Mouse (Mus musculus) kidney, embryonic 15.5 days (tissue): ENCODE results near the gene Crhr1. TPM values are rescaled to one million over a fixed set of nuclear protein-coding genes. Genes with fewer than 3 reads are reported as not detected.

Source experiments
- ATAC-seq: fragments of 200-750 bp; cut with Nextera tagmentation; replicated peaks from 2 replicates; pipeline ENCODE4 v1.8.0; 2017; ENCODE audit warnings: moderate TSS enrichment; ENCODE audit not compliant: low FRiP score
- H3K27ac ChIP-seq: fragments of 300-500 bp; sonication (generic); 2 replicates; pipeline ENCODE4 v1.5.1; 2015; ENCODE audit warnings: mild to moderate bottlenecking, inconsistent platforms
- H3K27me3 ChIP-seq: fragments of 300-500 bp; sonication (generic); 2 replicates; pipeline ENCODE4 v1.6.1; 2015; ENCODE audit warnings: inconsistent platforms
- H3K36me3 ChIP-seq: fragments of 300-500 bp; sonication (generic); 2 replicates; pipeline ENCODE4 v1.6.1; 2015; ENCODE audit warnings: inconsistent platforms
- H3K4me1 ChIP-seq: fragments of 300-500 bp; sonication (generic); 2 replicates; pipeline ENCODE4 v1.6.1; 2015; ENCODE audit warnings: inconsistent platforms
- H3K4me2 ChIP-seq: fragments of 300-500 bp; sonication (generic); 2 replicates; pipeline ENCODE4 v1.6.1; 2015; ENCODE audit warnings: moderate library complexity, mild to moderate bottlenecking, inconsistent platforms
- H3K4me3 ChIP-seq: fragments of 300-500 bp; sonication (generic); replicated peaks from 2 replicates; pipeline ENCODE4 v1.5.1; 2015; ENCODE audit warnings: mild to moderate bottlenecking, inconsistent platforms
- H3K9ac ChIP-seq: fragments of 300-500 bp; sonication (generic); 2 replicates; pipeline ENCODE4 v1.6.1; 2015; ENCODE audit warnings: mild to moderate bottlenecking, inconsistent platforms
- H3K9me3 ChIP-seq: fragments of 300-500 bp; sonication (generic); replicated peaks from 2 replicates; pipeline ENCODE4 v1.6.1; 2016; ENCODE audit warnings: inconsistent platforms
- WGBS: fragments of 180-500 bp; shearing (Covaris S2); methylation state at CpG from one replicate; pipeline ENCODE4 v1.1.7; 2015; ENCODE audit warnings: mixed read lengths; 5-methylcytosine and 5-hydroxymethylcytosine counted together
- polyA plus RNA-seq: library from polyadenylated mRNA; unstranded; fragments of >200 nt; fragmentation: Nextera tagmentation; extraction: Ambion mirVana; gene quantifications from 2 replicates; pipeline ENCODE4 v1.2.1, GENCODE M21; 2015

Gene Crhr1
- polyA plus RNA-seq, 1 experiment from 2014 or later: 0.06 TPM

GRCm38 (mm10) chr11:104164257-104164656, 31.6 kb downstream of the Crhr1 start:
- H3K36me3 ChIP-seq: no peaks in the 10 kb centered on the region
- no peaks in the 10 kb centered on the region for H3K9me3 ChIP-seq
- H3K9ac ChIP-seq: no peak overlapping the region
- H3K27ac ChIP-seq: no peak overlapping the region
- no peak overlapping the region for H3K4me2 ChIP-seq
- H3K4me3 ChIP-seq: no peak overlapping the region
- peaks cover 10% of the 10 kb centered on the region; the same call in 1 of the 2 replicates for H3K27me3 ChIP-seq
- no peak for ATAC-seq
- WGBS: 93% methylated on average over 10 of the region's 10 CpGs
- H3K4me1 ChIP-seq: no peaks in the 10 kb centered on the region

DNA sequence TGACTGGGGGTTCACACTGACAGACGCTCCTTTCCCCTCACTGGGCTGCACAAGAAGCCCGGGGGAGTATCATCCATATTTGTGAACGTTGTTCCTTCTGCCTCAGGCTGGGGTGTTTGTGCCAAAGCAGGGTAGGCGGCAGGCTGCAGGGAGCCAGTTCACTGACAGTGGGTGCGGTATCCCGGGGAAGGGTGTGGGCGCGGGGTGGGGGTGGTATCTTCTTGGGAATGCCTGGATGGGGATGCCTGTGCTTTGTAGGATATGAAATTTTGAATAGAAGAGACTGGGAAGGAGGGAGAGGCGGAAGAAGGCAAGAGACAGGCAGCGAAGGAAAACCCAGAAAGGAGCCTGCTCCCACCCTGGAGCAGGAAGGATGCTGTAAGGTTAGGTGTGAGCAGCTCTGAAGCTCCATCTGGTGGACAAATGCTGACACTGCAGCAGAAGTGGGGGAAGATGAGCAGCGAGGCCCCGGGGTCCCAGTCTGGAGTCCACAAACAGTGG, 38.7 kb downstream of the Crhr1 start:
- Histone ChIP-seq H3K4me1 (no peaks in the 10 kb centered on the region), H3K9ac (no peak overlapping the region), H3K4me2 (no peak overlapping the region), H3K27me3 (peaks cover 22% of the 10 kb centered on the region), H3K4me3 (no peak overlapping the region), H3K9me3 (no peaks in the 10 kb centered on the region), H3K36me3 (no peaks in the 10 kb centered on the region), H3K27ac (no peak overlapping the region)
- WGBS: 34% methylated on average over 12 of the region's 12 CpGs
- no peak for ATAC-seq

DNA sequence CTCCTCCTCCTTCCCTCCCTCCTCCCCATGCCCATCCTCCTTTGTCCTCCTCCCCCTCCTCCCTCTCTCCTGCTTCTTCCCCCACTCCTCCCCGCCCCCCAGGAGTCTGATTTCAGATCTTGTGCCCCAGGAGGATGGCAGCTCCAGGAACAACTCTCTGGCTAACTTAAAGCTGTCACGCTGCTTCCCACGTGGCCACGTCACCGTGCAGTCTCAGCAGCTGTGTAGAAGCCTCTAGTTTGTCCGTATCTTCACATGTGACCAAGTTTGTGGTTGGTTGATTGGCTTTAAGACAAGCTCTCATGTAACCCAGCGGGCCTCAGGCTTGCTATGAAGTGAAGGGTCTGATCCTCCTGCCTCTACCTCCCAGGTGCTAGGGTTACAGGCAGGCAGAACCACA, 46.2 kb downstream of the Crhr1 start:
- no peak for ATAC-seq
- H3K9ac ChIP-seq: no peak overlapping the region
- H3K4me2 ChIP-seq: no peak overlapping the region
- WGBS: 20% methylated on average over 7 of the region's 7 CpGs
- H3K9me3 ChIP-seq: no peaks in the 10 kb centered on the region
- no peak overlapping the region for H3K27ac ChIP-seq
- no peaks in the 10 kb centered on the region for H3K27me3 ChIP-seq
- no peak overlapping the region for H3K4me3 ChIP-seq
- H3K4me1 ChIP-seq: no peaks in the 10 kb centered on the region
- no peaks in the 10 kb centered on the region for H3K36me3 ChIP-seq

GRCm38 (mm10) chr11:104179804-104180203, 47.1 kb downstream of the Crhr1 start:
- Histone ChIP-seq H3K36me3 (no peaks in the 10 kb centered on the region), H3K27me3 (no peaks in the 10 kb centered on the region), H3K27ac (no peak overlapping the region), H3K4me3 (no peak overlapping the region), H3K9me3 (no peaks in the 10 kb centered on the region), H3K4me1 (no peaks in the 10 kb centered on the region), H3K9ac (no peak overlapping the region), H3K4me2 (no peak overlapping the region)
- no peak for ATAC-seq
- WGBS: 77% methylated on average over 5 of the region's 5 CpGs

- Histone ChIP-seq H3K36me3 (no peaks in the 10 kb centered on the region), H3K9ac (no peak overlapping the region), H3K4me1 (no peaks in the 10 kb centered on the region), H3K27me3 (no peaks in the 10 kb centered on the region), H3K27ac (no peak overlapping the region), H3K4me2 (no peak overlapping the region), H3K4me3 (no peak overlapping the region), H3K9me3 (no peaks in the 10 kb centered on the region)
- no peak for ATAC-seq
- WGBS: 76% methylated on average over 3 of the region's 3 CpGs
These were observed 49.5 kb downstream of the Crhr1 start for GRCm38 (mm10) chr11:104182141-104182540.

DNA sequence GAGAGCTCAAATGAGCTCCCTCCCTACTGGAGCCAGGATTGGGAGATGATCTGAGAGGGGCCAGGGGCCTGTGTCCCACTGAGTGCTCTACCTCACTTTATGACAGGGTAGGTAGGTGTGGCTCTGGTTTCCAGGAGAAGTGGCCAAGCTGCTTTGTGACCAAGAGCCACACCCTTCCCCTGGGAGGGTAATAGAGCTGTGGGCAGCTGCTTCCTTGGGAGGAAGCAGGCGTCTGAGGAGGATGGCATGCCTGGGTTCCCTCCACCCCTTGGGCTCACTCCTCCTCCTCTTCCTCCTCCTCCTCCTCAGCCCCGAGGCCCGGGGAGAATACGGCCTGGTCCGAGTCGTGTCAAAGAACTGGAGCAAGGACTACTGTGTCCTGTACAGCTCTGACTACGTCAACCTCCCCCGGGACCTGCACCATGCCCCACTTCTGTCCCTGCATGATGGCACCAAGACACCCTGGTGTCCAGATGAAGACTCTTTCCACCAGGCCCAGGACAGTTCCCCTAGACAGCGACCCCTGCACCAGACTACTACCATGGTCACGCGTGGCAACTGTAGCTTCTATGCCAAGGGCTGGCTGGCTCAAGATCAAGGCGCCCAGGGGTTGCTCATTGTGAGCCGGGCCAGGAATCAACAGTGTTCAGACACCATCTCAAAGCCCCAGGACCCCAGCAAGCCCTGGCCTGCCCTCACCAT, 53.6 kb downstream of the Crhr1 start, which contains the start of gene Sppl2c:
Gene Sppl2c (plus strand): TSS at position 193 of the 702 bp plus-strand sequence.
- no peaks in the 10 kb centered on the region for H3K27me3 ChIP-seq
- H3K4me2 ChIP-seq: no peak within 1 kb of the TSS
- H3K36me3 ChIP-seq: no peaks in the 10 kb centered on the region
- no peak within 1 kb of the TSS for H3K27ac ChIP-seq
- H3K4me3 ChIP-seq: no peak within 1 kb of the TSS
- 68% methylated on average over 13 of the region's 13 CpGs for WGBS
- no peak for ATAC-seq
- no peaks in the 10 kb centered on the region for H3K4me1 ChIP-seq
- H3K9me3 ChIP-seq: no peaks in the 10 kb centered on the region
- no peak within 1 kb of the TSS for H3K9ac ChIP-seq

DNA sequence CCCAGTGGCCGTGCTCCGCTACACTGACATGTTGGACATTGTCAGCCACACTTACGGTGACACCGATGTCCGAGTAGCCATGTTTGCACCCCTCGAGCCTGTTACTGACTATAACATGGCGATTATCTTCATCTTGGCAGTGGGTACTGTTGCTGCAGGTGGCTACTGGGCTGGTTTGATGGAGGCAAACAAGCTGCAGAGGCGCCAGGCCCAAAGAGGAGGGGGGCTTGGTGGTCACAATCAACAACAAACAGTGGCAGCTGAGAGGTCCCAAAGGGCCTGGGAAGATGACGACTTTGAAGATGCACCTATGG, 54.1 kb downstream of the Crhr1 start:
- H3K36me3 ChIP-seq: no peaks in the 10 kb centered on the region
- no peak overlapping the region for H3K4me3 ChIP-seq
- no peaks in the 10 kb centered on the region for H3K27me3 ChIP-seq
- H3K4me2 ChIP-seq: no peak overlapping the region
- WGBS: 93% methylated on average over 9 of the region's 9 CpGs
- H3K27ac ChIP-seq: no peak overlapping the region
- no peaks in the 10 kb centered on the region for H3K4me1 ChIP-seq
- ATAC-seq: no peak
- H3K9me3 ChIP-seq: no peaks in the 10 kb centered on the region
- H3K9ac ChIP-seq: no peak overlapping the region

GRCm38 (mm10) chr11:104187766-104188165, 55.1 kb downstream of the Crhr1 start:
- H3K9ac ChIP-seq: no peak overlapping the region
- no peak for ATAC-seq
- WGBS: 95% methylated on average over 10 of the region's 10 CpGs

DNA sequence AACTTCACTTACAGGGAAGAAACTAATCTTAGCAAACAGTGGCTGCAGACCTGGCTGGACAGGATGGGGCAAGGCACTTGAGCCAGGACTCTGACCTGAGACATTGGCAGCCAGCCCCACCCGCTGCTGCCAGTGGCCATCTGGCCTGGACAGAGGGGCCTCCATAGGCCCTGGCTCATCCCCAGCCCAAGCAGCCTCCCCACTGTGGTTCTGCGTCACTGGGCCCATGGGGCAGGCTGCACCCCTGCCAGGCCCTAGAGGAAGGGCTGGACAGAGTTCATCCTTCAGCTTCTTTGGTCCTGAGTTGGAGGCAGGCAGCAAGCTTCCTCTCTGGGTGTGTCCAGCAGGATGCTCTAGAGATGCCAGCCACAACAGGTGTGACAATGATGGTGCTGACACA, 57.4 kb downstream of the Crhr1 start:
- ATAC-seq: no peak
- WGBS: 76% methylated on average over 2 of the region's 2 CpGs

More at GRCm38 (mm10) chr11:104187766-104188165, 55.1 kb downstream of the Crhr1 start:
- no peaks in the 10 kb centered on the region for H3K27me3 ChIP-seq
- H3K27ac ChIP-seq: no peak overlapping the region
- H3K9me3 ChIP-seq: no peaks in the 10 kb centered on the region
- H3K4me2 ChIP-seq: no peak overlapping the region
- no peak overlapping the region for H3K4me3 ChIP-seq
- no peaks in the 10 kb centered on the region for H3K36me3 ChIP-seq
- no peaks in the 10 kb centered on the region for H3K4me1 ChIP-seq

DNA sequence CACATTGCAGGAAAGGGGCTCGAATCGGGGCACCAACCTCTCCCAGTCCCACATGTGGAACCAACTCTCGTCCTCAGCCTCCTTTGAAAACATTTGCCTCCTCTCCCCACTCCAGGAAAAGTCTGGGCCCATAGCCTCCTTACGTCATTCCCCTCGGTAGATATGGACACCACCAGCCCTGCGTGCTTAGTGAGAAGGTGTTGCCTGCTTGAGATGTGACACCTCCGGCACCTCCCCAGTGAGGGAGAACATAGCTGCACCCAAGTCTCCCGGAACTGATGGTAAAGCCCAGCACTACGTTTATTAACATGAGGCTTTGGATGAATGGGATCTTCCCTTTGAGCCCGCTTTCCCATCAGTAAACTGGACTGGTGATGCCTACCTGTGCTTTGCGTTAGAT, 62.7 kb downstream of the Crhr1 start:
- Histone ChIP-seq H3K4me2 (no peak overlapping the region), H3K27me3 (peaks cover 15% of the 10 kb centered on the region), H3K9ac (no peak overlapping the region), H3K27ac (no peak overlapping the region), H3K36me3 (no peaks in the 10 kb centered on the region), H3K4me3 (no peak overlapping the region), H3K9me3 (no peaks in the 10 kb centered on the region), H3K4me1 (0 out of 2 replicates have a peak, but pooled peaks cover 2% of the 10 kb centered on the region)
- ATAC-seq: no peak
- 69% methylated on average over 11 of the region's 11 CpGs for WGBS

More for the DNA sequence above, 57.4 kb downstream of the Crhr1 start:
- no peaks in the 10 kb centered on the region for H3K36me3 ChIP-seq
- no peak overlapping the region for H3K27ac ChIP-seq
- H3K27me3 ChIP-seq: no peaks in the 10 kb centered on the region
- H3K4me3 ChIP-seq: no peak overlapping the region
- H3K4me2 ChIP-seq: no peak overlapping the region
- no peak overlapping the region for H3K9ac ChIP-seq
- H3K4me1 ChIP-seq: no peaks in the 10 kb centered on the region
- no peaks in the 10 kb centered on the region for H3K9me3 ChIP-seq

- ATAC-seq: no peak
- 12% methylated on average over 9 of the region's 9 CpGs for WGBS
- H3K9me3 ChIP-seq: no peaks in the 10 kb centered on the region
These were observed 63.1 kb downstream of the Crhr1 start for GRCm38 (mm10) chr11:104195791-104196190.

DNA sequence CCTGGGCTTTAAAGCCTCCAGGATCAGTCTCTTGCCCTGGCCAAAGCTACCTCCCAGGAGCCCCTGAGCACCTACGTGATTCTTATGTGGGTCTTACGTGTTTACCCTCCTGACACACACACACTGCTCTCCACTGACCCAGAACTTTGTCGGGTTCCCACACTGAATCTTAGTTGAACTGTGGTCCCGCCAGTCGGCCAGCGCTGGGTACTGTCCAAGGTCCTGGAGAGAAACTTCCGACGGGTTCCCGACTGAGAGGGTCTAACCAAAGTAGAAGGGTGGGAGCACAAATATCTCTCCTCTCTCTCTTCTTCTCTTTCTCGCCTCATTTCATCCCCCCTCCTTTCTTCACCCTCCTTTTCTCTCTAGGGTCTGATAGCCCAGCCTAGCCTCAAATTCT, 65.2 kb downstream of the Crhr1 start:
- H3K4me2 ChIP-seq: no peak overlapping the region
- no peak for ATAC-seq
- H3K36me3 ChIP-seq: no peaks in the 10 kb centered on the region
- no peak overlapping the region for H3K4me3 ChIP-seq
- H3K27ac ChIP-seq: no peak overlapping the region
- H3K9me3 ChIP-seq: 0 out of 2 replicates have a peak, but pooled peaks cover 5% of the 10 kb centered on the region
- H3K9ac ChIP-seq: no peak overlapping the region
- H3K4me1 ChIP-seq: 0 out of 2 replicates have a peak, but pooled peaks cover 2% of the 10 kb centered on the region
- WGBS: 4% methylated on average over 10 of the region's 10 CpGs
- H3K27me3 ChIP-seq: peaks cover 15% of the 10 kb centered on the region

More at GRCm38 (mm10) chr11:104195791-104196190, 63.1 kb downstream of the Crhr1 start:
- no peak overlapping the region for H3K9ac ChIP-seq
- H3K4me2 ChIP-seq: no peak overlapping the region
- 0 out of 2 replicates have a peak, but pooled peaks cover 2% of the 10 kb centered on the region for H3K4me1 ChIP-seq
- H3K36me3 ChIP-seq: no peaks in the 10 kb centered on the region
- H3K27ac ChIP-seq: no peak overlapping the region
- peaks cover 15% of the 10 kb centered on the region for H3K27me3 ChIP-seq
- no peak overlapping the region for H3K4me3 ChIP-seq
